Mouse (Mus musculus) embryonic fibroblast, embryonic 13.5 days (primary cell): ENCODE results near the gene Lmln. TPM values are rescaled to one million over a fixed set of nuclear protein-coding genes. Genes with fewer than 3 reads are reported as not detected.

Experiments
- H3K27ac ChIP-seq: 2 replicates; pipeline ENCODE4 v1.5.1; 2012; ENCODE audit warnings: low read length, control low read depth, inconsistent platforms; ENCODE audit not compliant: insufficient read depth
- H3K4me1 ChIP-seq: 2 replicates; pipeline ENCODE4 v1.6.1; 2011; ENCODE audit warnings: low read length; ENCODE audit not compliant: control insufficient read depth, insufficient read depth
- H3K4me3 ChIP-seq: 2 replicates; pipeline ENCODE4 v1.5.1; 2011; ENCODE audit warnings: mild to moderate bottlenecking, control low read depth, low read length; ENCODE audit not compliant: insufficient read depth
- CTCF ChIP-seq: IDR thresholded peaks from 2 replicates; pipeline ENCODE4 v1.5.1; 2011; ENCODE audit warnings: mild to moderate bottlenecking, control low read depth, low read length, moderate library complexity, borderline replicate concordance; ENCODE audit not compliant: insufficient read depth
- POLR2A ChIP-seq: IDR thresholded peaks from 2 replicates; pipeline ENCODE4 v1.6.1; 2011; ENCODE audit warnings: low read depth, mild to moderate bottlenecking, control low read depth, low read length, moderate library complexity
- polyA plus RNA-seq: library from polyadenylated mRNA; stranded (reverse); fragments of >200 nt; gene quantifications from 2 replicates; pipeline ENCODE4 v1.2.4, GENCODE M21; 2011; ENCODE audit warnings: low read depth; ENCODE audit not compliant: missing spikeins, insufficient read length

The Lmln gene
- polyA plus RNA-seq, 1 experiment, result 1.9 TPM

GRCm38 (mm10) chr16:33072871-33073557, 10.7 kb downstream of the Lmln start:
- no peak for TF ChIP-seq POLR2A
- TF ChIP-seq CTCF, result no peak
- no peaks in the 10 kb centered on the region for H3K4me1 ChIP-seq
- H3K4me3 ChIP-seq, result no peak overlapping the region
- no peak overlapping the region for H3K27ac ChIP-seq

GRCm38 (mm10) chr16:33074967-33075366, 12.6 kb downstream of the Lmln start:
- H3K4me3 ChIP-seq, result no peak overlapping the region
- no peak overlapping the region for H3K27ac ChIP-seq
- no peaks in the 10 kb centered on the region for H3K4me1 ChIP-seq
- TF ChIP-seq POLR2A (no peak), CTCF (no peak)

GRCm38 (mm10) chr16:33076078-33076477, 13.8 kb downstream of the Lmln start:
- H3K4me3 ChIP-seq, result no peak overlapping the region
- no peak for TF ChIP-seq POLR2A
- TF ChIP-seq CTCF, result no peak
- no peak overlapping the region for H3K27ac ChIP-seq
- no peaks in the 10 kb centered on the region for H3K4me1 ChIP-seq

- Histone ChIP-seq H3K27ac (no peak overlapping the region), H3K4me1 (no peaks in the 10 kb centered on the region), H3K4me3 (no peak overlapping the region)
- no peak for TF ChIP-seq CTCF
- TF ChIP-seq POLR2A, result no peak
These were observed 14.8 kb downstream of the Lmln start for GRCm38 (mm10) chr16:33077069-33077627.

- no peak for TF ChIP-seq CTCF
- TF ChIP-seq POLR2A, result no peak
- no peak overlapping the region for H3K4me3 ChIP-seq
These were observed 17.7 kb downstream of the Lmln start for GRCm38 (mm10) chr16:33080063-33080462.

GRCm38 (mm10) chr16:33082951-33083350, 20.6 kb downstream of the Lmln start:
- H3K4me3 ChIP-seq, result no peak overlapping the region
- TF ChIP-seq CTCF, result no peak
- TF ChIP-seq POLR2A, result no peak
- H3K4me1 ChIP-seq, result no peaks in the 10 kb centered on the region
- no peak overlapping the region for H3K27ac ChIP-seq

More at GRCm38 (mm10) chr16:33080063-33080462, 17.7 kb downstream of the Lmln start:
- H3K4me1 ChIP-seq, result no peaks in the 10 kb centered on the region
- H3K27ac ChIP-seq, result no peak overlapping the region

- Histone ChIP-seq H3K4me1 (no peaks in the 10 kb centered on the region), H3K4me3 (no peak overlapping the region), H3K27ac (no peak overlapping the region)
- TF ChIP-seq POLR2A (no peak), CTCF (no peak)
These were observed 21.7 kb downstream of the Lmln start for GRCm38 (mm10) chr16:33083996-33084395.

- no peak for TF ChIP-seq POLR2A
- no peak for TF ChIP-seq CTCF
These were observed 23.3 kb downstream of the Lmln start for GRCm38 (mm10) chr16:33085666-33086065.

GRCm38 (mm10) chr16:33113726-33114125, 51.4 kb downstream of the Lmln start:
- no peak for TF ChIP-seq POLR2A
- no peak for TF ChIP-seq CTCF
- H3K27ac ChIP-seq, result no peak overlapping the region

More at GRCm38 (mm10) chr16:33085666-33086065, 23.3 kb downstream of the Lmln start:
- H3K4me1 ChIP-seq, result no peaks in the 10 kb centered on the region
- H3K4me3 ChIP-seq, result no peak overlapping the region
- no peak overlapping the region for H3K27ac ChIP-seq

GRCm38 (mm10) chr16:33123373-33123772, 61.1 kb downstream of the Lmln start:
- TF ChIP-seq POLR2A (no peak), CTCF (no peak)
- no peak overlapping the region for H3K4me3 ChIP-seq
- no peak overlapping the region for H3K27ac ChIP-seq
- H3K4me1 ChIP-seq, result no peaks in the 10 kb centered on the region

More at GRCm38 (mm10) chr16:33113726-33114125, 51.4 kb downstream of the Lmln start:
- no peaks in the 10 kb centered on the region for H3K4me1 ChIP-seq
- no peak overlapping the region for H3K4me3 ChIP-seq
